Mouse (Mus musculus): ENCODE measurements at regions not wholly inside any gene's neighbourhood (a gene's known extent, or its start where the extent isn't known, plus 50 kb on each side); places are given as distances from the start of the nearest gene placed in this dataset.

DNA sequence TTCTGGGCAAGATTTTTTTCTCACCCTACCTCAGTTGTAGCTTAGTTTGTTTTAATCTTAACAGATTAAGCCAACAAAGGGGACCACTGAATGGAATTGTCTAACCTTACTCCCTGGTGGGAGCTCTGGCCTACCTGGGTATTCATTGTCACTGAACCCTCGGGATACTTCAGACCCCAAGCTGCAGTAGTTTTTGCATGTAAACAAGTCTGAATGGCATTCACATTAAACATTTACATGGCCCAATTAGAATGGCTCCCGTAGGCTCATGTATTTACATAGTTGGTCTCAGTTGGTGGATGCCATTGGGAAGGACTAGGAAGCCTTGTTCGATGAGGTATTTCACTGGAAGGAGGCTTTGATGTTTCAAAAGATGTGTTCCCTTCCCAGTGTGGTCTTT, 1208.9 kb upstream of the A1bg start:
- no peak for TF ChIP-seq CTCF (IDR thresholded peaks at IDR 0.05; ENCODE audit: low read depth, low read length)
- no peak for TF ChIP-seq EP300 (IDR thresholded peaks at IDR 0.05; ENCODE audit: insufficient read depth, low read depth, low read length)
